Mouse (Mus musculus) Muller cell, postnatal 12 days (primary cell): ENCODE data around the gene Gm14434.
"Not testable (repeated sequence)": the region's sequence is repeated elsewhere in the genome, so short reads cannot be mapped to it uniquely, and the experiment has no call there.

Source experiments
- DNase-seq: peaks from one replicate; pipeline ENCODE4 v3.0.0-alpha.2; 2015; ENCODE audit errors: inconsistent ontology term

Gm14434 gene

GRCm38 (mm10) chr2:176486683-176487082 is at the start of gene Gm14434:
TSS of gene Gm14434 (minus strand) at chr2:176486783.
- DNase-seq, result not testable (repeated sequence)

- not testable (repeated sequence) for DNase-seq
Measured at GRCm38 (mm10) chr2:176520756-176521155, 34.2 kb upstream of the Gm14434 start, which contains the start of gene Zfp967. TSS of gene Zfp967 (plus strand) at chr2:176521056.

DNA sequence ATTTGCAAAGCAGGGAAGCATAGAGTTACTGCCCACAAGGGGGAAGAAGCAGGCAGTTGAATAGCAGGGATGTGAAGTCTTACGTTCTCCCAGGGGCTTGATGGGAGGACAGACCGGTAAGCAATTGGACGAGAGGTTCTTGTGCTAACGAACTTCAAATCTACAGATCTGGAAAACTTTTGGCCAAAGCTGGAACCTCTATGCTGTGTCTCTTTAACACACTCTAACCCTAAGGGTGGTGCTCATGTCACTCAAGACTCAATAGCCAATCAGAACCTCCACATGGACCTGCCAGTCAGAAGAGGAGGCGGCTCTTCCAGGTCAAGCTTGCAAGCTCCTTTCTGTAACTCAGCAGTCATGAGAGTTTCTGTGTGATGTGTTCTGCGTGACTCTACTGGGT is 63.3 kb downstream of the Gm14434 start, which contains the start of gene Gm14435:
Gm14435 (plus strand) TSS at position 301 of the 400 bp plus-strand sequence.
- not testable (repeated sequence) for DNase-seq
